Mouse (Mus musculus) heart, embryonic 16.5 days (tissue): ENCODE data around the gene Actr1a. TPM values are rescaled to one million over a fixed set of nuclear protein-coding genes. Genes with fewer than 3 reads are reported as not detected.

Experiments
- ATAC-seq: fragments of 200-750 bp; cut with Nextera tagmentation; replicated peaks from 2 replicates; pipeline ENCODE4 v1.8.0; 2017; ENCODE audit warnings: moderate number of reproducible peaks; ENCODE audit not compliant: insufficient read depth, low FRiP score; ENCODE audit errors: extremely low read depth
- H3K27ac ChIP-seq: fragments of 300-500 bp; sonication (generic); 2 replicates; pipeline ENCODE4 v1.5.1; 2014; ENCODE audit warnings: mild to moderate bottlenecking, low read length, control low read depth, moderate library complexity
- H3K27me3 ChIP-seq: fragments of 300-500 bp; sonication (generic); 2 replicates; pipeline ENCODE4 v1.6.1; 2014; ENCODE audit warnings: low read length, mixed read lengths; ENCODE audit not compliant: control insufficient read depth, insufficient read depth
- H3K36me3 ChIP-seq: fragments of 300-500 bp; sonication (generic); 2 replicates; pipeline ENCODE4 v1.6.1; 2014; ENCODE audit not compliant: control insufficient read depth, insufficient read depth
- H3K4me1 ChIP-seq: fragments of 300-500 bp; sonication (generic); 2 replicates; pipeline ENCODE4 v1.6.1; 2014; ENCODE audit warnings: low read length, mixed read lengths; ENCODE audit not compliant: control insufficient read depth, insufficient read depth
- H3K4me2 ChIP-seq: fragments of 300-500 bp; sonication (generic); 2 replicates; pipeline ENCODE4 v1.6.1; 2014; ENCODE audit warnings: low read depth, mild to moderate bottlenecking, control low read depth, low read length
- H3K4me3 ChIP-seq: fragments of 300-500 bp; sonication (generic); 2 replicates; pipeline ENCODE4 v1.5.1; 2014; ENCODE audit warnings: mild to moderate bottlenecking, control low read depth, low read length
- H3K9ac ChIP-seq: fragments of 300-500 bp; sonication (generic); 2 replicates; pipeline ENCODE4 v1.6.1; 2014; ENCODE audit warnings: low read length, control low read depth
- H3K9me3 ChIP-seq: fragments of 300-500 bp; sonication (generic); replicated peaks from 2 replicates; pipeline ENCODE4 v1.6.1; 2016; ENCODE audit warnings: low read length; ENCODE audit not compliant: control insufficient read depth
- WGBS: fragments of 180-500 bp; shearing (Covaris S2); extraction: QIAGEN DNeasy Blood & Tissue Kit; methylation state at CpG from one replicate; pipeline ENCODE4 v1.1.7; 2014; 5-methylcytosine and 5-hydroxymethylcytosine counted together
- polyA plus RNA-seq: library from polyadenylated mRNA; unstranded; fragments of >200 nt; fragmentation: Nextera tagmentation; extraction: Ambion mirVana; gene quantifications from 2 replicates; pipeline ENCODE4 v1.2.1, GENCODE M21; 2015

Gene Actr1a
- polyA plus RNA-seq, 1 experiment from 2014 or later = 126 TPM

DNA sequence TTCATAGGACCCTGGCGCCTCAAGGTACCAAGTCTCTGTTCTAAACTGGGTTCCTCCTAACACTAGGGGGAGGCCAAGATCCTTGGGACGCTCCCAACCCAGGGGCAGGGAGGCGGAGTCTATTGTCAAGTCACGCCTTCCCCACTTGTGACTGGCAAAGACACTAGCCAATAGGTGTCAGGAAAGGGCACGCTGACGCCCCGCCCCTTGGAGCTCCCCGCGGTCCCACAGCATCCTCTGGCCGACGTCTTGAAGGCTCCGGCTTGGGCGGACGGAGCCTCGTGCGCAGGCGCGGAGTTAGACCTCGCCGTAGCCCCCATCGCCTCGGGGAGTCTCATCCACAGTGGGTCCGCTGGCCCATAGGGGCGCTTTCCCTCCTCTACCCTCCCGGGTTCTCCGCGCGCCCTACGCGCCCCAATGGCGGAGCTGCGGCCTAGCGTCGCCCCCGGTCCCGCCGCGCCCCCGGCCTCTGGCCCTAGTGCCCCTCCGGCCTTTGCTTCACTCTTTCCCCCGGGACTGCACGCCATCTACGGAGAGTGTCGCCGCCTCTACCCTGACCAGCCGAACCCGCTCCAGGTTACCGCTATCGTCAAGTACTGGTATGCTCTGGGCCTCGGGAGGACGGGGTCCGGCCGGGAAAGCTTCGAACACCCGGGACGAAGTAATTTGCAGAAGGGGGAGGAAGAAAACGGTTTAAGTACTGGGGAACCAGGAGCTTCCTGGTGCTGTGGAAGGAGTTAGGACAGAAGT, 1.3 kb upstream of the Actr1a start, which contains the start of gene Sufu:
TSS of gene Sufu (plus strand) at position 211 of the 750 bp plus-strand sequence.
- Histone ChIP-seq H3K4me1 (peaks cover 39% of the 10 kb centered on the region), H3K4me3 (peak within 1 kb of the TSS; percentile 98), H3K27me3 (no peaks in the 10 kb centered on the region), H3K9ac (peak within 1 kb of the TSS; percentile 93), H3K9me3 (no peaks in the 10 kb centered on the region), H3K36me3 (peaks cover 6% of the 10 kb centered on the region; the same call in 1 of the 2 replicates), H3K4me2 (peak within 1 kb of the TSS; percentile 92), H3K27ac (peak within 1 kb of the TSS; percentile 84)
- ATAC-seq = peak; percentile 88
- 1% methylated on average over 56 of the region's 57 CpGs for WGBS

DNA sequence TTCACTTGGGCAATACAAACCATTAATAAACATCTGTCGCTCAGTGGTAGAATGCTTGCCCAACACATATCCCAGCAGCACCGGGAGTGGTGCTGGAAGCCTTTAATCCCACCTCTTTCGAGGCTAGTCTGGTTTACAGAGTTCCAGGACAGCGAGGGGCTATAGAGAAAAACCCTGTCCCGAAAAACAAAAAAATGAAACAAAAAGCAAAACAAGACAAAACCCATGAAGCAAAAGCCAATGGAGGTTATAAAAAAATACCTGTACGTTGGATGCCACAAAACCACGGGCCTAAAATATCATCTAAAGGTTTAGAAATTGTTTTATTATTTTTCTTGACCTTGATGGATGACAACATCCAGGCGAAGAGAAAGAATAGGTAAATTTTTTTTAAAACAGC, 561 bp upstream of the Actr1a start:
- Histone ChIP-seq H3K27ac (peak overlapping the region; percentile 33; the same call in 1 of the 2 replicates), H3K4me1 (peaks cover 39% of the 10 kb centered on the region), H3K36me3 (peaks cover 3% of the 10 kb centered on the region; the same call in 1 of the 2 replicates), H3K9ac (peak overlapping the region; percentile 79), H3K27me3 (no peaks in the 10 kb centered on the region), H3K4me3 (peak overlapping the region; percentile 73), H3K4me2 (peak overlapping the region; percentile 75), H3K9me3 (no peaks in the 10 kb centered on the region)
- ATAC-seq = no peak
- WGBS = 10% methylated on average over 8 of the region's 8 CpGs

DNA sequence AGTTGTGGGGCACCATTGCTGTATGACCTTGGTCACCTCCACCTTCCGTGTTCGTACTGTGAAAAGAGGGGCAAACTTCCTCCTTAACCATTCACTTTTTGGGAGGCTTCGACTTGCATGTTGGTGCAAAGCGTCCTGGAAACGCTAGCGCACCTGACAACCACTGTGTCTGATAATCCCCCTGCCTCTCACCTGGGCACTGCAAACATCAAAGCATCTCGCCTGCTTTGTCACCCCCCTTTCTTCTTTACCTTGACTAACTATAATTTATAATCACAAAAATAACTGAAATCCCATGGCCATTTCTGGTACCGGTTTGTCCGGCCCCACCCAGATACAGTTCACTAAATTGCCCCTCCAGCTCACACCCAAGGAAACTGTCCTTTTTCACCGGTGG, 838 bp downstream of the Actr1a start:
- peak overlapping the region; percentile 66 for H3K9ac ChIP-seq
- WGBS = 2% methylated on average over 10 of the region's 10 CpGs

DNA sequence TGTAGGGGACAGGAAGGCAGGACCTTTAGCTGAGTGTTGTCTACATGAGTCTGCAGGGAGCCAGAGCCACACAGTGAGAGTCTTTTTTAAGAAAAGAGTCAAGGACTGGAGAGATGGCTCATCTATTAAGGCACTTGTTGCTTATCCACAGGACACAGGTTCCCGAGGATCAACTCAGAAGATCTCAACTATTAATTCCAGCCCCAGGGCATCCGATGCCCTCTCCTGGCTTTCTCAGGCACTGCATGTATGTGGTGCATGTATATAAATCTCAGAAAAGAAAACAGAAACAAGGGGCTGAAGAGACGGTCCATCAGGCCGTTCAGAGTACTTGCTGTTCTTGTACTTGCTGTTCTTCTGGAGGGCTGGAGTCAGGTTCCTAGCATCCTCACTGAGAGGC, 3.5 kb downstream of the Actr1a start:
- 42% methylated on average over 4 of the region's 4 CpGs for WGBS
- no peak overlapping the region for H3K4me2 ChIP-seq
- peaks cover 16% of the 10 kb centered on the region for H3K4me1 ChIP-seq
- peaks cover 7% of the 10 kb centered on the region for H3K36me3 ChIP-seq
- no peak overlapping the region for H3K4me3 ChIP-seq
- no peak overlapping the region for H3K27ac ChIP-seq
- no peak overlapping the region for H3K9ac ChIP-seq
- H3K27me3 ChIP-seq = no peaks in the 10 kb centered on the region
- no peak for ATAC-seq
- H3K9me3 ChIP-seq = no peaks in the 10 kb centered on the region

More for the DNA sequence above, 838 bp downstream of the Actr1a start:
- no peaks in the 10 kb centered on the region for H3K27me3 ChIP-seq
- H3K4me3 ChIP-seq = peak overlapping the region; percentile 73
- H3K27ac ChIP-seq = no peak overlapping the region
- peak overlapping the region; percentile 91 for H3K4me2 ChIP-seq
- H3K9me3 ChIP-seq = no peaks in the 10 kb centered on the region
- ATAC-seq = no peak
- H3K4me1 ChIP-seq = peaks cover 33% of the 10 kb centered on the region
- no peaks in the 10 kb centered on the region for H3K36me3 ChIP-seq

DNA sequence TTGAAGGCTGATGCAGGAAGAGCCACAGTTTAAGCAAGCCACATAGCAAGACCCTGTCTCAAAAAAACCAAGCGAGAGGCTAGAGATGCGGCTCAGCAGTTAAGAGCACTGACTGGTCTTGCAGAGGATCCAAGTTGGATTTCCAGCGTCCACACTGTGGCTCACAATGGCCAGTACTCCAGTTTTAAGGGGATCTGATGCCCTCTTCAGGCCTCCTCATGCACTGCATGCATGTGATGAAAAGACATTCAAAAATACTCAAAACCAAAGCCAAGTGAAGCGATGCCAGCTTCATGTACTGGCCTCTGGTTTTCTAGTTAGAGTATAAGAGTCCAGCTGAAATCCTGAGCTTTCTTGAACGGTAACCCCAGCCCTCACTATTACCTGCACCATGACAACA, 5.7 kb downstream of the Actr1a start:
- no peak overlapping the region for H3K9ac ChIP-seq
- H3K36me3 ChIP-seq = peaks cover 15% of the 10 kb centered on the region
- no peak overlapping the region for H3K4me2 ChIP-seq
- H3K4me1 ChIP-seq = peaks cover 12% of the 10 kb centered on the region
- WGBS = 77% methylated on average over 5 of the region's 5 CpGs
- no peak overlapping the region for H3K27ac ChIP-seq
- H3K9me3 ChIP-seq = no peaks in the 10 kb centered on the region
- ATAC-seq = no peak
- H3K4me3 ChIP-seq = no peak overlapping the region
- H3K27me3 ChIP-seq = no peaks in the 10 kb centered on the region

DNA sequence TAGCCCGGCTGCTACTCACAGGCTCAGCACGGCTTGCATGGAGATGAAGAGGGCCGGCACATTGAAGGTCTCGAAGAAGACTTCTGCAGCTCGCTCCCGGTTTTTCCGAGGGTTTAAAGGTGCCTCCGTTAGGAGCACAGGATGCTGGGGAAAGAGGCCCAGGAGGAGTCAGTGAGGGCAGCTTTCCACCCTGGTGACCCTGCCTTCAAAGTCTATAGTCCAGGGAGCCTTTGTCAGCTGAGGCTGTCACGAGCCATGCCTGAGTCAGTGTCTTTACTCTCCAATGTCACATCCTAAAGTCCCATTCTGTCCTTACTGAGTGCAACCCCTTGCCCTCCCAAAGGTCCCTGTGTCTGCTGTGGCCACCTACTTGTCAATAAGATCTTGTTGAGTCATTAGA, 13.3 kb downstream of the Actr1a start:
- H3K27me3 ChIP-seq = no peaks in the 10 kb centered on the region
- no peaks in the 10 kb centered on the region for H3K4me1 ChIP-seq
- WGBS = 88% methylated on average over 9 of the region's 9 CpGs
- H3K9me3 ChIP-seq = no peaks in the 10 kb centered on the region
- no peak overlapping the region for H3K4me3 ChIP-seq
- H3K27ac ChIP-seq = no peak overlapping the region
- H3K36me3 ChIP-seq = peaks cover 77% of the 10 kb centered on the region
- H3K9ac ChIP-seq = no peak overlapping the region
- no peak overlapping the region for H3K4me2 ChIP-seq
- ATAC-seq = no peak

DNA sequence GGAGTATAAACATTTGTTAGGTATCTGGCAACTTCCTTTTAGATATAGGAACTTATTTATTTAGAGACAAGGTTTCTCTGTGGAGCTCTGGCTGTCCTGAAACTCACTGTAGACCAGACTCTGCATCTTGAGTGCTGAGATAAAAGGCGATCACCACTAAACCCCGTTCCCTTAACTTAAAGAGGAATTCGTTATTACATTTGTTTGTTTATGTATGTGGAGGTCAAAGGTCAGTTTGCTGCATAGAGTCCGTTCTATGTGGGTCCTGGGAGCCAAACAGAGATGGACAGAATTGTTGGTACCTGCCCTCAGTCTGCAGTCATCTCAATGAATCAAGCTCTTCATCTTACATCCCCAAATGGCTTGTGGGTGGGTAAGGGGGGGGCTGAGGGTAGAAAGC, 19.7 kb downstream of the Actr1a start:
- Histone ChIP-seq H3K36me3 (peaks cover 30% of the 10 kb centered on the region), H3K4me2 (no peak overlapping the region), H3K27ac (no peak overlapping the region), H3K9me3 (no peaks in the 10 kb centered on the region), H3K27me3 (no peaks in the 10 kb centered on the region), H3K4me3 (no peak overlapping the region), H3K4me1 (peaks cover 2% of the 10 kb centered on the region; the same call in 1 of the 2 replicates), H3K9ac (no peak overlapping the region)
- ATAC-seq = no peak
- 46% methylated on average over 4 of the region's 4 CpGs for WGBS

DNA sequence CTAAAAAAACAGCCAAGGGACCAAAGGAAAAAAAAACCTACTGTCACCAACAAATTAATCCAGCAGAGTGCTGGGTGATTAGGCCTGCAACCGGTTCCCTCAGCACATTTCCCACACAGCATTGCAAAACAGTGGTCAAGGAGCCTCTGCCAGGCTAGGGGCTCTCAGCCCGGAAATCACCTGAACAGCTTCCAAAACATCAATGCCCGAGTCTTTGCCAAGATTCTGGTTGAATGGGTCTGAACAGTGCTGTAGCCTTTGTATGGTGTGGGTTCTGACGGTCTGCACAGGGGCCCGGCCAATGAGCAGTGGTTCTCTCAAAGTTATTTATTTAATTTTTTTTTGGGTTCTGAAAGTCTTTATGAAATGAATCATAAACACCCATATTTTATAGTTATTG, 20.1 kb downstream of the Actr1a start:
- no peak overlapping the region for H3K4me2 ChIP-seq
- 60% methylated on average over 5 of the region's 5 CpGs for WGBS
- no peak overlapping the region for H3K9ac ChIP-seq
- H3K4me1 ChIP-seq = peaks cover 2% of the 10 kb centered on the region; the same call in 1 of the 2 replicates
- no peaks in the 10 kb centered on the region for H3K9me3 ChIP-seq
- no peak overlapping the region for H3K27ac ChIP-seq
- ATAC-seq = no peak
- H3K36me3 ChIP-seq = peaks cover 28% of the 10 kb centered on the region
- no peaks in the 10 kb centered on the region for H3K27me3 ChIP-seq
- no peak overlapping the region for H3K4me3 ChIP-seq

DNA sequence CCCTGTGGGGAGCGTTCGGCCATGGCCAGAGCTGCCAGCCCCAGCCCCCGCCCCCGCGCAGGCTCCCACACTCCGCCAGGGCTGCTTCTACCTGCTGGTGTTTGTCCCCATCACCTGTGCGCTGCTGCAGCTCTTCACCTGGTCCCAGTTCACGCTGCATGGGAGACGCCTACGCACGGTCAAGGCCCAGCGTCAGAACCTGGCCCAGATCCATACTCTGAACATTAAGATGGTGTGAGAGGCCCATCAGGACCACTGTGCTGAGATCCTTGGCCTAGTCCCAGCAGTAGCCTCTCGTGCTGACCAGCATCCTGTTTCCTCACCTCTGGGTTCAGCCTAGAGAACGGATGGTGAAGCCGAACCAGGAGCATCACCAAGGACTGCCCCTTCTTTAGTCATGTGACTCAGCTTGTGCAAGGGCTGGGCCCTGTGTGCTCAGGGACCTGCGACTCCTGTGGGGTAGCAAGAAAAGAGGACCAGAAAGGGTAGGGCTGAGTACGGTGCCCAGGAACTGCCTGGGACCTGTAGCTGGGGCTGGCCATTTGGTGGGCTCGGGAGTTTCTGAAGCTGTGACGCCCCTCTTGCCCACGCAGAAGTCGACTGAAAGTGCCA, 21.0 kb downstream of the Actr1a start:
- no peaks in the 10 kb centered on the region for H3K9me3 ChIP-seq
- H3K36me3 ChIP-seq = peaks cover 20% of the 10 kb centered on the region
- H3K9ac ChIP-seq = no peak overlapping the region
- 58% methylated on average over 21 of the region's 21 CpGs for WGBS
- H3K4me1 ChIP-seq = peaks cover 2% of the 10 kb centered on the region; the same call in 1 of the 2 replicates
- H3K4me3 ChIP-seq = no peak overlapping the region
- no peak overlapping the region for H3K4me2 ChIP-seq
- no peaks in the 10 kb centered on the region for H3K27me3 ChIP-seq
- ATAC-seq = peak; percentile 16; the same call in 1 of the 2 replicates
- no peak overlapping the region for H3K27ac ChIP-seq
